Mouse (Mus musculus) testis, adult 2 months (tissue): ENCODE data around the gene Cxxc4. TPM values are rescaled to one million over a fixed set of nuclear protein-coding genes. Genes with fewer than 3 reads are reported as not detected.

Source experiments
- H3K27ac ChIP-seq: fragments of 200-500 bp; 2 replicates; pipeline ENCODE4 v1.5.1; 2012; ENCODE audit warnings: low read depth, low read length; ENCODE audit not compliant: control insufficient read depth, insufficient read depth
- H3K27me3 ChIP-seq: fragments of 200-500 bp; 2 replicates; pipeline ENCODE4 v1.6.1; 2012; ENCODE audit warnings: mild to moderate bottlenecking, low read length, moderate library complexity; ENCODE audit not compliant: control insufficient read depth, insufficient read depth
- H3K36me3 ChIP-seq: fragments of 200-500 bp; 2 replicates; pipeline ENCODE4 v1.6.1; 2012; ENCODE audit warnings: mild to moderate bottlenecking, low read length; ENCODE audit not compliant: control insufficient read depth, insufficient read depth
- H3K4me1 ChIP-seq: fragments of 200-500 bp; 2 replicates; pipeline ENCODE4 v1.6.1; 2012; ENCODE audit warnings: low read length; ENCODE audit not compliant: control insufficient read depth, insufficient read depth
- H3K4me3 ChIP-seq: fragments of 200-500 bp; 2 replicates; pipeline ENCODE4 v1.5.1; 2012; ENCODE audit warnings: low read depth, mild to moderate bottlenecking, low read length, moderate library complexity, mixed read lengths; ENCODE audit not compliant: control insufficient read depth
- CTCF ChIP-seq: fragments of 200-500 bp; IDR thresholded peaks from 2 replicates; pipeline ENCODE4 v1.5.1; 2012; ENCODE audit warnings: low read depth, mild to moderate bottlenecking, inconsistent platforms, low read length, moderate library complexity; ENCODE audit not compliant: control insufficient read depth, insufficient read depth, insufficient replicate concordance
- POLR2A ChIP-seq: fragments of 200-500 bp; IDR thresholded peaks from 2 replicates; pipeline ENCODE4 v1.6.1; 2012; ENCODE audit warnings: low read depth, mild to moderate bottlenecking, inconsistent platforms, low read length, moderate library complexity; ENCODE audit not compliant: control insufficient read depth
- polyA plus RNA-seq: library from polyadenylated mRNA; depleted of rRNA; stranded (reverse); fragments of >200 nt; gene quantifications from 2 replicates; pipeline ENCODE4 v1.2.3, GENCODE M21; 2012

The Cxxc4 gene
- polyA plus RNA-seq, 1 experiment = 0.09 TPM

DNA sequence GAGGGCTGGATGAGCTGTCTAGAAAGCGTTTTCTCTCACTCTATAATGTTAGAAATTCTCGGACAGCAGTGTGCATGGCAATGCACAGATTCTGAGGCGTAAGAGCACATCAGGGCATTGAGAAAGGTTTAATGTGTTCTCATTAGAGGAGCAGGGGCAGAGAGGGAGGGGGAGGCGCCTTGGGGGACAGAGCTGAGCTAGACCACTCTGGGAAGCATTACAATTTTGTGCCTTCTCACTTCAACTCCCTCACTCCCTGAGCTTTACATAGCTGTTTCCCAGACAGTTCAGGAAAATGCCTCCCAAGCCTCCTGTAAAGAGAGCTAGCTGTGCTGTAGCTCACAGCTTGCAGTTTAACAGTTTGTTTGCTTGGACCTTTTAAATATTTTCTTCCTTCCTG is 70.2 kb downstream of the Cxxc4 start:
- TF ChIP-seq POLR2A (no peak), CTCF (no peak)
- Histone ChIP-seq H3K36me3 (no peaks in the 10 kb centered on the region), H3K4me3 (no peak overlapping the region), H3K27ac (no peak overlapping the region), H3K4me1 (no peaks in the 10 kb centered on the region), H3K27me3 (no peaks in the 10 kb centered on the region)

- Histone ChIP-seq H3K27ac (no peak overlapping the region), H3K4me3 (no peak overlapping the region), H3K36me3 (no peaks in the 10 kb centered on the region), H3K4me1 (no peaks in the 10 kb centered on the region), H3K27me3 (no peaks in the 10 kb centered on the region)
- TF ChIP-seq POLR2A = no peak
- no peak for TF ChIP-seq CTCF
These were observed 71.5 kb downstream of the Cxxc4 start for GRCm38 (mm10) chr3:134307801-134308200.
